Mouse (Mus musculus) limb, embryonic 13.5 days (tissue): Measurements from ENCODE around the gene Rrn3. TPM values are rescaled to one million over a fixed set of nuclear protein-coding genes. Genes with fewer than 3 reads are reported as not detected.
"Not testable (repeated sequence)": the region's sequence is repeated elsewhere in the genome, so short reads cannot be mapped to it uniquely, and the experiment has no call there.

Source experiments
- ATAC-seq: fragments of 200-750 bp; cut with Nextera tagmentation; 2 replicates; pipeline ENCODE4 v1.8.0; 2017; ENCODE audit warnings: low read depth, moderate number of reproducible peaks, moderate TSS enrichment; ENCODE audit not compliant: low FRiP score
- H3K27ac ChIP-seq: fragments of 300-500 bp; sonication (generic); 2 replicates; pipeline ENCODE4 v1.5.1; 2015; ENCODE audit warnings: inconsistent platforms, mild to moderate bottlenecking, moderate library complexity
- H3K27me3 ChIP-seq: fragments of 300-500 bp; sonication (generic); 2 replicates; pipeline ENCODE4 v1.6.1; 2015; ENCODE audit warnings: mild to moderate bottlenecking, inconsistent platforms
- H3K36me3 ChIP-seq: fragments of 300-500 bp; sonication (generic); 2 replicates; pipeline ENCODE4 v1.6.1; 2015; ENCODE audit warnings: inconsistent platforms, mild to moderate bottlenecking, moderate library complexity
- H3K4me1 ChIP-seq: fragments of 300-500 bp; sonication (generic); 2 replicates; pipeline ENCODE4 v1.6.1; 2015; ENCODE audit warnings: inconsistent platforms
- H3K4me2 ChIP-seq: fragments of 300-500 bp; sonication (generic); replicated peaks from 2 replicates; pipeline ENCODE4 v1.6.1; 2015; ENCODE audit warnings: inconsistent platforms, mild to moderate bottlenecking, moderate library complexity
- H3K4me3 ChIP-seq: fragments of 300-500 bp; sonication (generic); 2 replicates; pipeline ENCODE4 v1.5.1; 2015; ENCODE audit warnings: moderate library complexity, mild to moderate bottlenecking, inconsistent platforms
- H3K9ac ChIP-seq: fragments of 300-500 bp; sonication (generic); 2 replicates; pipeline ENCODE4 v1.6.1; 2015; ENCODE audit warnings: mild to moderate bottlenecking, inconsistent platforms
- H3K9me3 ChIP-seq: fragments of 300-500 bp; sonication (generic); 2 replicates; pipeline ENCODE4 v1.6.1; 2016; ENCODE audit warnings: inconsistent platforms
- WGBS: fragments of 180-500 bp; shearing (Covaris S2); methylation state at CpG from one replicate; pipeline ENCODE4 v1.1.7; 2015; 5-methylcytosine and 5-hydroxymethylcytosine counted together
- polyA plus RNA-seq: library from polyadenylated mRNA; unstranded; fragments of >200 nt; fragmentation: Nextera tagmentation; extraction: Ambion mirVana; gene quantifications from 2 replicates; pipeline ENCODE4 v1.2.1, GENCODE M21; 2015

Rrn3 gene
- polyA plus RNA-seq, 1 experiment from 2014 or later: 66.3 TPM

GRCm38 (mm10) chr16:13753986-13754385, 26.5 kb upstream of the Rrn3 start:
- 69% methylated on average over 8 of the region's 8 CpGs for WGBS
- peak overlapping the region; percentile 97 for H3K4me2 ChIP-seq
- no peak overlapping the region for H3K9ac ChIP-seq
- peak overlapping the region; percentile 63; the same call in 1 of the 2 replicates for H3K4me3 ChIP-seq
- no peaks in the 10 kb centered on the region for H3K36me3 ChIP-seq
- H3K27ac ChIP-seq: no peak overlapping the region
- no peaks in the 10 kb centered on the region for H3K9me3 ChIP-seq
- H3K27me3 ChIP-seq: peaks cover 3% of the 10 kb centered on the region; the same call in 1 of the 2 replicates
- H3K4me1 ChIP-seq: 0 out of 2 replicates have a peak, but pooled peaks cover 2% of the 10 kb centered on the region
- ATAC-seq: 0 out of 2 replicates have a peak, but pooled peaks have one; percentile 2

GRCm38 (mm10) chr16:13754400-13755190, 25.9 kb upstream of the Rrn3 start:
- Histone ChIP-seq H3K9ac (peak overlapping the region; percentile 68), H3K4me2 (peak overlapping the region; percentile 97), H3K4me1 (0 out of 2 replicates have a peak, but pooled peaks cover 2% of the 10 kb centered on the region), H3K4me3 (peak overlapping the region; percentile 63), H3K27me3 (0 out of 2 replicates have a peak, but pooled peaks cover 3% of the 10 kb centered on the region), H3K27ac (no peak overlapping the region), H3K36me3 (no peaks in the 10 kb centered on the region), H3K9me3 (no peaks in the 10 kb centered on the region)
- peak; percentile 99 for ATAC-seq
- under 1% methylated on average over 65 of the region's 65 CpGs for WGBS

- WGBS: 93% methylated on average over 2 of the region's 2 CpGs
- no peak overlapping the region for H3K27ac ChIP-seq
- H3K4me2 ChIP-seq: no peak overlapping the region
- no peaks in the 10 kb centered on the region for H3K36me3 ChIP-seq
- H3K4me1 ChIP-seq: 0 out of 2 replicates have a peak, but pooled peaks cover 2% of the 10 kb centered on the region
- no peak for ATAC-seq
- no peak overlapping the region for H3K4me3 ChIP-seq
- H3K9me3 ChIP-seq: no peaks in the 10 kb centered on the region
- H3K27me3 ChIP-seq: 0 out of 2 replicates have a peak, but pooled peaks cover 3% of the 10 kb centered on the region
- H3K9ac ChIP-seq: no peak overlapping the region
These were observed 22.7 kb upstream of the Rrn3 start for GRCm38 (mm10) chr16:13757823-13758222.

GRCm38 (mm10) chr16:13762807-13763206, 17.7 kb upstream of the Rrn3 start:
- H3K36me3 ChIP-seq, H3K4me1 ChIP-seq, ATAC-seq, H3K9ac ChIP-seq, H3K9me3 ChIP-seq, H3K4me2 ChIP-seq, H3K4me3 ChIP-seq, H3K27ac ChIP-seq, H3K27me3 ChIP-seq: not testable (repeated sequence)
- 96% methylated on average over 1 of the region's 1 CpGs for WGBS

GRCm38 (mm10) chr16:13764519-13764918, 16.0 kb upstream of the Rrn3 start:
- Histone ChIP-seq H3K9me3 (no peaks in the 10 kb centered on the region), H3K27me3 (no peaks in the 10 kb centered on the region), H3K27ac (no peak overlapping the region), H3K4me3 (no peak overlapping the region), H3K9ac (no peak overlapping the region), H3K36me3 (no peaks in the 10 kb centered on the region), H3K4me2 (no peak overlapping the region), H3K4me1 (no peaks in the 10 kb centered on the region)
- no peak for ATAC-seq
- WGBS: 82% methylated on average over 3 of the region's 3 CpGs

GRCm38 (mm10) chr16:13766367-13766766, 14.1 kb upstream of the Rrn3 start:
- Histone ChIP-seq H3K4me2 (no peak overlapping the region), H3K9me3 (no peaks in the 10 kb centered on the region), H3K27ac (no peak overlapping the region), H3K4me3 (no peak overlapping the region), H3K9ac (no peak overlapping the region), H3K36me3 (no peaks in the 10 kb centered on the region), H3K4me1 (no peaks in the 10 kb centered on the region), H3K27me3 (no peaks in the 10 kb centered on the region)
- no peak for ATAC-seq

GRCm38 (mm10) chr16:13771603-13772002, 8.9 kb upstream of the Rrn3 start:
- not testable (repeated sequence) for H3K9me3 ChIP-seq, H3K4me2 ChIP-seq, H3K27me3 ChIP-seq, H3K4me1 ChIP-seq, ATAC-seq, H3K27ac ChIP-seq, H3K9ac ChIP-seq, H3K4me3 ChIP-seq, H3K36me3 ChIP-seq
- WGBS: 66% methylated on average over 4 of the region's 4 CpGs

GRCm38 (mm10) chr16:13772051-13772450, 8.5 kb upstream of the Rrn3 start:
- H3K9me3 ChIP-seq, H3K4me3 ChIP-seq, H3K4me2 ChIP-seq, H3K27ac ChIP-seq, H3K36me3 ChIP-seq, H3K4me1 ChIP-seq, H3K9ac ChIP-seq, ATAC-seq, H3K27me3 ChIP-seq: not testable (repeated sequence)
- 77% methylated on average over 5 of the region's 5 CpGs for WGBS

- not testable (repeated sequence) for H3K27me3 ChIP-seq, H3K9me3 ChIP-seq, H3K36me3 ChIP-seq, H3K4me2 ChIP-seq, H3K4me1 ChIP-seq, H3K27ac ChIP-seq, ATAC-seq, H3K9ac ChIP-seq, H3K4me3 ChIP-seq
- WGBS: 79% methylated on average over 2 of the region's 2 CpGs
These were observed 6.5 kb upstream of the Rrn3 start for GRCm38 (mm10) chr16:13774011-13774410.

- 85% methylated on average over 3 of the region's 3 CpGs for whole genome bisulfite sequencing
- not testable (repeated sequence) for H3K4me3 ChIP-seq, H3K27me3 ChIP-seq, H3K4me2 ChIP-seq, H3K9me3 ChIP-seq, H3K36me3 ChIP-seq, H3K9ac ChIP-seq, ATAC-seq, H3K4me1 ChIP-seq, H3K27ac ChIP-seq
These were observed 5.9 kb upstream of the Rrn3 start for GRCm38 (mm10) chr16:13774651-13775050.

- 32% methylated on average over 8 of the region's 8 CpGs for WGBS
- H3K4me2 ChIP-seq: peak overlapping the region; percentile 75
- H3K4me3 ChIP-seq: peak overlapping the region; percentile 91
- no peak for ATAC-seq
- H3K36me3 ChIP-seq: peaks cover 28% of the 10 kb centered on the region
- peaks cover 17% of the 10 kb centered on the region for H3K4me1 ChIP-seq
- H3K27ac ChIP-seq: no peak overlapping the region
- peak overlapping the region; percentile 94 for H3K9ac ChIP-seq
- no peaks in the 10 kb centered on the region for H3K9me3 ChIP-seq
- no peaks in the 10 kb centered on the region for H3K27me3 ChIP-seq
These were observed 708 bp downstream of the Rrn3 start for GRCm38 (mm10) chr16:13781216-13781615.

GRCm38 (mm10) chr16:13785932-13786331, 5.4 kb downstream of the Rrn3 start:
- WGBS: 85% methylated on average over 3 of the region's 3 CpGs
- Histone ChIP-seq H3K4me3 (no peak overlapping the region), H3K27ac (no peak overlapping the region), H3K27me3 (no peaks in the 10 kb centered on the region), H3K9me3 (no peaks in the 10 kb centered on the region), H3K36me3 (peaks cover 70% of the 10 kb centered on the region), H3K4me1 (peaks cover 11% of the 10 kb centered on the region), H3K9ac (no peak overlapping the region), H3K4me2 (no peak overlapping the region)
- ATAC-seq: no peak

- not testable (repeated sequence) for H3K27ac ChIP-seq, ATAC-seq, H3K4me3 ChIP-seq, H3K9ac ChIP-seq, H3K4me1 ChIP-seq, H3K4me2 ChIP-seq, H3K27me3 ChIP-seq, H3K9me3 ChIP-seq
- WGBS: 93% methylated on average over 2 of the region's 2 CpGs
- peaks cover 88% of the 10 kb centered on the region for H3K36me3 ChIP-seq
These were observed 12.9 kb downstream of the Rrn3 start for GRCm38 (mm10) chr16:13793441-13793840.
